Mouse (Mus musculus) myocyte (in vitro differentiated cells): ENCODE results near the gene Tac4.

Experiments used
- MYOD1 ChIP-seq, 3 experiments: IDR thresholded peaks; one replicate each; pipeline ENCODE4 v1.6.1; 2011; ENCODE audit warnings: control low read depth in 2 of 3, low read depth in 2 of 3, mild to moderate bottlenecking in 2 of 3, moderate library complexity in 1 of 3; ENCODE audit not compliant: insufficient read length in 2 of 3, control insufficient read depth in 1 of 3
- POLR2A ChIP-seq: IDR thresholded peaks from one replicate; pipeline ENCODE4 v1.6.1; 2011; ENCODE audit warnings: low read depth, mild to moderate bottlenecking, control low read depth, moderate library complexity; ENCODE audit not compliant: insufficient read length
- POLR2AphosphoS2 ChIP-seq: IDR thresholded peaks from one replicate; pipeline ENCODE4 v1.6.1; 2011; ENCODE audit warnings: low read depth, control low read depth; ENCODE audit not compliant: insufficient read length
- TCF12 ChIP-seq: IDR thresholded peaks from one replicate; pipeline ENCODE4 v1.6.1; 2011; ENCODE audit warnings: mild to moderate bottlenecking, control low read depth; ENCODE audit not compliant: poor library complexity, insufficient read depth, severe bottlenecking

DNA sequence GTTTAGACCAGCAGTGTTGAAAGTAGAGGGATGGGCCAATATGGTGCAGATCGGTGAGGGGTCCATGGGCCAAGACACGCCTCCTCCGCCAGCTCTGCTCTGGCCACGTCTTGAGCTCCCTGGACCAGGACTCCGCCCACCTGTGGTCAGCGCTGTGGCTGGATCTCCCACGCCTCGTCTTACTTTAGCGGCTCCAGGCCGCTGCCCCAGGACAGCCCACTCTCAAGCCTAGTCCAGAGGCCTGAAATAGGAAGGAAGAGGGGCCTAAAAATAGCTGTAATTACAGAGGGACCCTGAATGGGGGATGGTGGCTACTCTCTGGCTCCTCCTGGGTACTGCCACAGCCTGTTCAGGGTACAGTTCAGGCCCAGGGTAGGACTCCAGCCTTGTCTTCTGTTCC lies 11.2 kb upstream of the Tac4 start:
- TF ChIP-seq POLR2A (no peak), POLR2AphosphoS2 (no peak), MYOD1 (IDR thresholded peaks at IDR 0.05; ENCODE audit: control insufficient read depth in 1 of 3, insufficient read length in 2 of 3, low read depth in 2 of 3) (peak in 1 of 3 experiments; percentile 51), TCF12 (no peak)
